Mouse (Mus musculus) limb, embryonic 14.5 days (tissue): ENCODE measurements around the gene Pde4b. TPM values are rescaled to one million over a fixed set of nuclear protein-coding genes. Genes with fewer than 3 reads are reported as not detected.

Experiments
- ATAC-seq: fragments of 200-750 bp; cut with Nextera tagmentation; 2 replicates; pipeline ENCODE4 v1.8.0; 2017; ENCODE audit warnings: low read depth, moderate number of reproducible peaks, moderate TSS enrichment; ENCODE audit not compliant: low FRiP score
- DNase-seq: peaks from one replicate; pipeline ENCODE4 v3.0.0-alpha.2; 2015; ENCODE audit warnings: low spot score
- H3K27ac ChIP-seq: fragments of 300-500 bp; sonication (generic); replicated peaks from 2 replicates; pipeline ENCODE4 v1.5.1; 2014; ENCODE audit warnings: low read depth, mild to moderate bottlenecking, low read length, moderate library complexity, mixed read lengths
- H3K27me3 ChIP-seq: fragments of 300-500 bp; sonication (generic); 2 replicates; pipeline ENCODE4 v1.6.1; 2014; ENCODE audit warnings: low read length, mixed read lengths; ENCODE audit not compliant: control insufficient read depth, insufficient read depth
- H3K36me3 ChIP-seq: fragments of 300-500 bp; sonication (generic); 2 replicates; pipeline ENCODE4 v1.6.1; 2014; ENCODE audit warnings: mild to moderate bottlenecking, low read length, moderate library complexity, mixed read lengths; ENCODE audit not compliant: control insufficient read depth, insufficient read depth
- H3K4me1 ChIP-seq: fragments of 300-500 bp; sonication (generic); 2 replicates; pipeline ENCODE4 v1.6.1; 2014; ENCODE audit warnings: antibody characterized with exemption, low read length, mixed read lengths; ENCODE audit not compliant: control insufficient read depth, insufficient read depth
- H3K4me2 ChIP-seq: fragments of 300-500 bp; sonication (generic); replicated peaks from 2 replicates; pipeline ENCODE4 v1.6.1; 2014; ENCODE audit warnings: low read depth, mild to moderate bottlenecking, low read length, moderate library complexity; ENCODE audit not compliant: severe bottlenecking
- H3K4me3 ChIP-seq: fragments of 300-500 bp; sonication (generic); replicated peaks from 2 replicates; pipeline ENCODE4 v1.5.1; 2014; ENCODE audit warnings: low read length
- H3K9ac ChIP-seq: fragments of 300-500 bp; sonication (generic); 2 replicates; pipeline ENCODE4 v1.6.1; 2014; ENCODE audit warnings: mild to moderate bottlenecking, low read depth, low read length, moderate library complexity; ENCODE audit not compliant: severe bottlenecking
- H3K9me3 ChIP-seq: fragments of 300-500 bp; sonication (generic); 2 replicates; pipeline ENCODE4 v1.6.1; 2016; ENCODE audit warnings: low read length; ENCODE audit not compliant: control insufficient read depth
- POLR2A ChIP-seq: fragments of 200-500 bp; IDR thresholded peaks from 2 replicates; pipeline ENCODE4 v1.8.0; 2012; ENCODE audit warnings: inconsistent platforms, mild to moderate bottlenecking, moderate library complexity, borderline replicate concordance; ENCODE audit not compliant: insufficient read depth, insufficient read length; ENCODE audit errors: extremely low read depth
- WGBS: fragments of 180-500 bp; shearing (Covaris S2); extraction: QIAGEN DNeasy Blood & Tissue Kit; methylation state at CpG from one replicate; pipeline ENCODE4 v1.1.7; 2014; 5-methylcytosine and 5-hydroxymethylcytosine counted together
- polyA plus RNA-seq, 2 experiments: library from polyadenylated mRNA; depleted of rRNA in 1 of 2; stranded (reverse) in 1 of 2; unstranded in 1 of 2; fragments of >200 nt; fragmentation: Nextera tagmentation in 1 of 2; extraction: Ambion mirVana in 1 of 2; gene quantifications; 2 replicates each; pipeline versions ENCODE4 v1.2.1 to v1.2.3; 2012 to 2014

Gene Pde4b
- polyA plus RNA-seq, 2 experiments = 14.4 to 18.3 TPM

- Histone ChIP-seq H3K36me3 (no peaks in the 10 kb centered on the region), H3K27me3 (no peaks in the 10 kb centered on the region), H3K9me3 (no peaks in the 10 kb centered on the region), H3K4me2 (no peak overlapping the region), H3K4me3 (no peak overlapping the region), H3K4me1 (no peaks in the 10 kb centered on the region), H3K9ac (no peak overlapping the region), H3K27ac (no peak overlapping the region)
- no peak for TF ChIP-seq POLR2A
- ATAC-seq (no peak), DNase-seq (no peak)
- WGBS = 98% methylated on average over 1 of the region's 1 CpGs
These were observed 311.2 kb downstream of the Pde4b start for GRCm38 (mm10) chr4:102398512-102398911.

GRCm38 (mm10) chr4:102406848-102407247 is 319.5 kb downstream of the Pde4b start:
- Histone ChIP-seq H3K36me3 (no peaks in the 10 kb centered on the region), H3K9ac (no peak overlapping the region), H3K4me2 (no peak overlapping the region), H3K9me3 (no peaks in the 10 kb centered on the region), H3K27ac (no peak overlapping the region), H3K4me1 (no peaks in the 10 kb centered on the region), H3K4me3 (no peak overlapping the region), H3K27me3 (no peaks in the 10 kb centered on the region)
- ATAC-seq = no peak
- 61% methylated on average over 3 of the region's 3 CpGs for WGBS
- DNase-seq = no peak
- no peak for TF ChIP-seq POLR2A

GRCm38 (mm10) chr4:102408132-102408531 is 320.8 kb downstream of the Pde4b start:
- ATAC-seq = peak; percentile 19; the same call in 1 of the 2 replicates
- TF ChIP-seq POLR2A = no peak

GRCm38 (mm10) chr4:102408938-102409337 is 321.6 kb downstream of the Pde4b start:
- no peak overlapping the region for H3K4me3 ChIP-seq
- no peak overlapping the region for H3K9ac ChIP-seq
- ATAC-seq (no peak), DNase-seq (no peak)
- 28% methylated on average over 4 of the region's 4 CpGs for WGBS
- H3K27me3 ChIP-seq = no peaks in the 10 kb centered on the region
- H3K4me1 ChIP-seq = no peaks in the 10 kb centered on the region
- no peaks in the 10 kb centered on the region for H3K36me3 ChIP-seq
- H3K27ac ChIP-seq = no peak overlapping the region
- no peak overlapping the region for H3K4me2 ChIP-seq
- H3K9me3 ChIP-seq = no peaks in the 10 kb centered on the region
- no peak for TF ChIP-seq POLR2A

More at GRCm38 (mm10) chr4:102408132-102408531, 320.8 kb downstream of the Pde4b start:
- Histone ChIP-seq H3K4me1 (no peaks in the 10 kb centered on the region), H3K27me3 (no peaks in the 10 kb centered on the region), H3K9ac (no peak overlapping the region), H3K4me3 (no peak overlapping the region), H3K9me3 (no peaks in the 10 kb centered on the region), H3K4me2 (no peak overlapping the region), H3K27ac (no peak overlapping the region), H3K36me3 (no peaks in the 10 kb centered on the region)
- DNase-seq = no peak
- WGBS = 67% methylated on average over 2 of the region's 2 CpGs

GRCm38 (mm10) chr4:102413101-102413500 is 325.8 kb downstream of the Pde4b start:
- TF ChIP-seq POLR2A = no peak
- Histone ChIP-seq H3K36me3 (no peaks in the 10 kb centered on the region), H3K9ac (no peak overlapping the region), H3K4me1 (no peaks in the 10 kb centered on the region), H3K4me3 (no peak overlapping the region), H3K27ac (no peak overlapping the region), H3K4me2 (no peak overlapping the region), H3K27me3 (no peaks in the 10 kb centered on the region), H3K9me3 (no peaks in the 10 kb centered on the region)
- DNase-seq (no peak), ATAC-seq (no peak)
- WGBS = 66% methylated on average over 2 of the region's 2 CpGs

- Histone ChIP-seq H3K4me2 (no peak overlapping the region), H3K27me3 (no peaks in the 10 kb centered on the region), H3K36me3 (no peaks in the 10 kb centered on the region), H3K27ac (no peak overlapping the region), H3K4me1 (no peaks in the 10 kb centered on the region), H3K4me3 (no peak overlapping the region), H3K9me3 (no peaks in the 10 kb centered on the region), H3K9ac (no peak overlapping the region)
- 57% methylated on average over 4 of the region's 4 CpGs for WGBS
- no peak for TF ChIP-seq POLR2A
- DNase-seq = no peak
- ATAC-seq = no peak
These were observed 326.5 kb downstream of the Pde4b start for GRCm38 (mm10) chr4:102413794-102414193.
